14 mouse cellular contexts compared by ENCODE assay signal in genomic region chr17:36990630-36991029, GRCm38 (mm10). TPM values are rescaled to one million over a fixed set of nuclear protein-coding genes. Genes with fewer than 3 reads are reported as not detected.
"Had no signal": no experiment of that assay in that cellular context is flagged by ENCODE, and none has a peak within 500 bp of the region (broad histone marks: within the 10 kb centered on the region; RNA-seq: fewer than 3 reads in every experiment).

No protein-coding gene starts in this region.

RNA-seq across cellular contexts. Expression of gene H2-M5, which starts 1.3 kb away (rescaled TPM):
- total RNA-seq: megakaryocyte, adult 5-6 weeks; megakaryocyte-erythroid progenitor cell, adult 5-6 weeks; monocyte, adult 5-6 weeks had no signal
- polyA plus RNA-seq: liver, embryonic 16.5 days had no signal

RNA-seq across cellular contexts. Expression of gene 2410137M14Rik, which starts 9.6 kb away (rescaled TPM):
- total RNA-seq: megakaryocyte, adult 5-6 weeks; megakaryocyte-erythroid progenitor cell, adult 5-6 weeks; midbrain, postnatal 0 days; monocyte, adult 5-6 weeks had no signal
- polyA plus RNA-seq: liver, embryonic 16.5 days; lung, embryonic 14.5 days; lung, embryonic 16.5 days; midbrain, embryonic 10.5 days; neural tube, embryonic 11.5 days; neural tube, embryonic 15.5 days; small intestine, adult 2 months; stomach, embryonic 14.5 days; stomach, embryonic 16.5 days; thymus, postnatal 0 days had no signal

RNA-seq across cellular contexts. Expression of gene Zfp57, which starts 10.3 kb away (rescaled TPM):
- total RNA-seq: megakaryocyte, adult 5-6 weeks; megakaryocyte-erythroid progenitor cell, adult 5-6 weeks; monocyte, adult 5-6 weeks had no signal
